Mouse (Mus musculus): ENCODE measurements around the gene Meox2. TPM values are rescaled to one million over a fixed set of nuclear protein-coding genes. Genes with fewer than 3 reads are reported as not detected.

The Meox2 gene
- total RNA-seq, 1 experiment from 2014 or later, result not detected

Other genes with a start within 250 kb of the Meox2 start
- gene Agmo, start 133.1 kb downstream of the Meox2 start, total RNA-seq (2017), result 4.9 to 6.4 TPM (median 5.0 TPM) in 3 replicates